Mouse (Mus musculus): Measurements from ENCODE around the gene Dcn.

DNA sequence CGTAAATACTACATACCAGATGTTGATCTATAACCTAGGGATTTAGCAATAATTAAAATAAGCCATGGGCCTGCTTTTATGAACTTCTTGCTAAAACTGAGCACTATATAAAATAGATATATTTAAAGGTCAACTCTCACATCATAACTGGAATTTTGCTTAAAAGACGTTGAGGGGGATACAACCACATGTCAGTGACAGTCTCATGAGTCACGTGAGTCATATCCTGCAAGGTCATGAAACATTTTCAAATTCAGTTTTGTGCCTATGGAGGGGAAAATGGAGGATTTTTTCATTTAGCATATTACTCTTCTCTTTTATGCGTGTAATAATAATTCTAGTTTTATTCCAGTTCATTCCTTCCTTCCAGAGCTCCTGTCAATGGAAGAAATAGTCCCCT, 32.9 kb upstream of the Dcn start:
- TF ChIP-seq EP300 (IDR thresholded peaks at IDR 0.05; ENCODE audit: low read depth) (no peak), CTCF (IDR thresholded peaks at IDR 0.05; ENCODE audit: low read depth) (no peak)
